Mouse (Mus musculus): ENCODE data around the gene Flnc.

Gene Flnc

DNA sequence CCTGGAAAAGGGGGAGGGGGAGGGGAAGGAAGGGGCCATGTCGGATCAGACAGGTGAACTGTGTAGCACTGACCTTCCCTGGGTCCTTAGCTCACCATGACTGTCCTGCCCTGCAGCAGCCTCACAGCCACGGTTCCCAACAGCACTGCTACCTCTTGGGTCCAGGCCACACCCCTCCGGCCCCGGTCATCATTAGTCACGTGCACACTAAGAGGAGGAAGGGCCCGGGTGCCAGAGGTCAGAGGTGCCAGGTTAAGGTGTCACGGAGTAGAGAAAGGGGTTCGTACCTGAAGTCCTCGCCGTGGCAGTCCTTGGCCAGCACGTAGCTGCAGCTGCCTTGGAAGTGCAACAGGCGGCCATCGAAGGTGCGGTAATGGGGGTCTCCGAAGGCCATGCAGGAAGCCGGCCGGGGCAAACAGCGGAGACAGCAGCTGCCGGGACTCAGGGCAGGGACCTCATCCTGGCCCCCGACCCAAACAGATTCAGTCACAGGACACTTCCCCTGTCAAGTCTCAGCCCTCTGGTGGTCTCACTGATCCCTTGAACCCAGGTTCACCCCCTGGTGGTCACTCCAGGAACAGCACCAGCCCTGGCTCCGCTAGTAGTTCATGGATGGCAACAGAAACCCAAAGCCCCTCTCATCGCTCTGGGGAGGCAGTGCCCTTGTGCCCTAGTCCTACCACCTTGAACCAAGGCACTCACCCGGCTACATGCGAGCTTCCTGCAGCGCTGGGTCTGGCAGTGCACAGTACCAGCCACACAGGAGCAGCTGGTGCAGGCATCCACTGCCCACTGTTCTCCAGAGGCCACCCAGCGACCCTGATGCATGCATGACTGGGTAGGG is 51.9 kb downstream of the Flnc start:
- DNase-seq (ENCODE audit: low read depth): peak; percentile 20

DNA sequence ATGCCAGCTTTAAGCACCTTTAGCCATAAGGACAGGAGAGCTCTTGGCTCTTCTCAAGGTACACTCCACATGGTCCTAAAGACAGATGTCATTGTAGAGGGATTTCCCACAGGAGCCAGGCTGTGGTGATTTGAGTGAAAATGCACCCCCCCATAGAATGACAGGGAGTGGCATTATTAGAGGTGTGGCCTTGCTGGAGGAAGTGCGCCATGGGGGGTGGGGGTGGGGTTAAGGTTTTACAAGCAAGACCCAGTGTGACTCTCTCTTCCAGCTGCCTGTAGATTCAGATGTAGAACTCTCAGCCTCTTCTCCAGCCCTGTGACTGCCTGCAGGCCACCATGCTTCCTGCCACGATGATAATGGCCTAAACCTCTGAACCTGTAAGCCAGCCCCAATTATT is 52.9 kb downstream of the Flnc start:
- no peak for DNase-seq (ENCODE audit: low read depth)

DNA sequence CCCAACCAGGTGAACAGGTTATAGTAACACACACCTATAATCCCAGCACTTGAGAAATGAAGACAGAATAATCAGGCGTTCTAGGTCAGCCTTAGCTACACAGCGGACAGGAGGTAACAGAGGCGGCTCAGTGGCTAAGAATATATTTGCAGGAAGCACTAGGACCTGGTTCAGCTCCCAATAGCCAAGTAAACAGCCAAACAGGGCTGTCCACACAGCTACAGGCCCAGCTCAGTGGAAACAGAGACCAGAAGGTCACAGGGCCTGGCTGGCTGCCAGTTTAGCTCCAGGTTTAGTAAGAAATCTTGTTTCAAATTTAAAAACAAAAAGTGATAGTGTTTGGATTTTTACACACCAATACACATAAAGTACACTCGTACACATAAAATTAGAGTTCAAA is 61.0 kb downstream of the Flnc start:
- DNase-seq (ENCODE audit: low read depth): no peak

DNA sequence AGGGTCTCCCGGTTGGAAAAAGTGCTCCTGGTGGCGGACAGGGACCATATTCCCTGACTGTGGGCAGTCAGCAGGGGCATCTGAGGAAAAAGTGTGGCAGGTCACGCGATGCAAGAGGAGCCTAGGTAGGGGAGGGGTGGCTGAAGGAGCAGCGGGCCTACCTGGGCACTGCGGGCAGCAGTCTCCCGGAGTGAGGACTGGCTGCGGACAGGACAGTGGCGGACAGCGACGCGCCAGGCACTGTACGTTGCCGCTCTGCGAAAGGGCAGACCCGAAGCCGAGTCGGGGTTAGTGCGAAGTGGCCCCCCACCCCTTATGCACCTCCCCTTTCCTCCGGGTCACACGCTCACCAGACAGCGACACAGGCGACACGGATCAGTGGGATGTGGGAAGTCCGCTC is 63.2 kb downstream of the Flnc start:
- DNase-seq (ENCODE audit: low read depth): no peak

DNA sequence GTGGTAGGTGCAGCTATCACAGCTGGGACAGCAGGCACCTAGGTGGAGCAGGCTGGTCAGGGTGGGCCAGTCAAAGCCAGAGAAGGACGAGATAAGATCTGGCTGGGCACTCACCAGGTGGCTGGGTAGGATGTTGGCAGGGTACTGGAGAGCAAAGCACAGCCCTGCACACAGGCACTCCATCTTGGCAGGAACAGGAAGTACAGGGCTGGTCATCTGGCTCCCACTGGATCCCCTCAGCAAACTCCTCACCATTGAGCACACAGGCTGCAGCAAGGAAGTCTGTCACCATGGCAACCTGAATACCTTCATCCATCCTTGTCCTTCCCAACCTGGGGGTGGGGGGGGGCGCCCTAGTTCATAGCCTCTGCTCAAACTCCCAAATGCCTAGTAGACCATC is 64.7 kb downstream of the Flnc start:
- no peak for DNase-seq (ENCODE audit: low read depth)

DNA sequence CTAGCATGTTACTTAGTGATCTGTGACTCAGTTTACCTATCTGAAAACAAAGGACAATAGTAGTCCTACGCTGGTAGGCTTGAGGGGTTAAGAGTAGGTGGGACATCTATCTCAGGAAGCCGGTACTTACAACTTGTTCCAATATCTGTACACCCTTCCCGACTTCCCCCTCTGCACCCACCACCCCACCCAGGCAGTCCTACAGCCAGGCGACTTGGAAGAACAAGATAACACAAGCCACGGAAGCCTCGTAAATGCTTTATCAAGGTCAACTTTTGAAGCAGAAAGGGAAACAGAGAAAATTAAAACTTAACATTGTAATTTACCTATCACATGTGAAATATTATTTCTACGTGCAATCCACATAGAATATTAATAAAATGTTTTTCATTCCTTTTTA is 67.1 kb downstream of the Flnc start:
- no peak for DNase-seq (ENCODE audit: low read depth)

DNA sequence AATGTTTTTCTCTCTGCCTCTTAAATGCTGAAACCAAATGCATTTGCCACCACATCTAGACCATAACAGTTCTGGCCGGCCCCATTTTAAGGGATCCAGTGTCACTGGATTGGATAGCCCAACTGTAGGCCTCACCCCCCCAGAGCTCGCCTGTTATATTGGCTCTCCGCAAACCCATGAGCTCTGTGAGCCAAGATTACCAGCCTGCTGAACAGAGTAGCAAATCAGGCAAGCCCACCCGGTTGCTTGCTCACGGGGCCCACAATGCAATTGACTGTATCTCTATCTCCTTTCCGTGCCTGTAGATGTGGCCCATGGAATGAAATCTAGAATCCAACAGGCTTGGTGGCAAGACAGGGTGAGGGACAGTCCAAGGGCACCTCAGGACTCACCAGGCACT is 67.8 kb downstream of the Flnc start:
- no peak for DNase-seq (ENCODE audit: low read depth)

DNA sequence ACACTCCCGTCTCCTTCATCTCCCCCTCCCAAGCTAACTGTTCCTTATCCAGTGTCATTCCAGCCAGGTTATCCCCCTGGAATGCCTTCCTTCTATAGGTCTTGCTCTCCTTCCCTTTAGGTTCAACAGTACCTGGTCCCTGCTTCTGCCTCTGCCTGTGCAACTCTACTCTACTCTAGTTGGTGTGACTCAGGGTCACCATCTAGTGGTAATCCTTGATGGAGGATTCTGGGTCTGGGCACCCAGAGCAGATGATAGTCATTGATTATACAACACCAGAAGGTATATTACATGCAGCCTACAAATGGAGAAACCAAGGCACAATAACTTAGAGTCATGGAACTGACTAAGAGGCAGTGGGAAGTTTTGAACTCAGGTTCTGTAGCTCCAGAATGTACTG is 68.5 kb downstream of the Flnc start:
- DNase-seq (ENCODE audit: low read depth): peak; percentile 31

DNA sequence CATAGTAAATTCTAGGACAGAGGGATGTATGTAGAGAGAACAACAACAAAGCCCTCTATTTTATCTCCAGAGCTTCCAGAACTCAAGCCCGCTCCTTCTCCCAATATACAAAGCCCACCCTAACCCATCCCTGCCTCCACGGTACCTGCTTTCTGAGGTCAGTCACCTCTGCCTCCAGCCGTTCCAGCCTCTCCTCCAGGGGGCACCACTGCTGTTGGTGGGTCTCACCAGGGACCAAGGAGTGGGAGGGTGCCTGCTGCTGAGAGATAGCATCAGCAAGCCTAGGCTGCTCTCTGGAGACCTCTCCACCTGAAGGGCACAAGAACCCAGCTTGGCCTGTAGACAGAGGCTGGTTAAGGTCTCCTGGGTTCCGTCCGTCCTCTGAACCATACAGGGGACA is 72.4 kb downstream of the Flnc start:
- DNase-seq (ENCODE audit: low read depth): no peak

DNA sequence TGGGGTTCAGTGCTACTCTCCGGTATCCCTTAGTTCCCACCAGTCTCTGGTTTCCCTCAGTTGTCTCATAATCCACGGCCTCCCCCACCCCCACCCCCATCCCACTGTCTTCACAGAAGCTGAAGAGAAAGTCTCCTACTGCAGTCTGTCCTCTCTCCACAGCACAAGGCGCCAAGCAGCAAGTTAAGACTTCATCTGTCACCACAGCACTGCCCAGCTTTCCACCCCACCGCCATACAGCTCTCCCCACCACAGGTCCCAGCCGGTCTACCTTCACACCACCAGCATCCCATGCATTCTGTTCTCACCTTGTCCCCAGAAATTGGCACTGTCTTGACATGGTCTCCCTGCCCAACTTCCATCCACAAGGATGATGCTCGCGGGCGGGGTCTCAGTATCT is 73.8 kb downstream of the Flnc start:
- DNase-seq (ENCODE audit: low read depth): no peak

DNA sequence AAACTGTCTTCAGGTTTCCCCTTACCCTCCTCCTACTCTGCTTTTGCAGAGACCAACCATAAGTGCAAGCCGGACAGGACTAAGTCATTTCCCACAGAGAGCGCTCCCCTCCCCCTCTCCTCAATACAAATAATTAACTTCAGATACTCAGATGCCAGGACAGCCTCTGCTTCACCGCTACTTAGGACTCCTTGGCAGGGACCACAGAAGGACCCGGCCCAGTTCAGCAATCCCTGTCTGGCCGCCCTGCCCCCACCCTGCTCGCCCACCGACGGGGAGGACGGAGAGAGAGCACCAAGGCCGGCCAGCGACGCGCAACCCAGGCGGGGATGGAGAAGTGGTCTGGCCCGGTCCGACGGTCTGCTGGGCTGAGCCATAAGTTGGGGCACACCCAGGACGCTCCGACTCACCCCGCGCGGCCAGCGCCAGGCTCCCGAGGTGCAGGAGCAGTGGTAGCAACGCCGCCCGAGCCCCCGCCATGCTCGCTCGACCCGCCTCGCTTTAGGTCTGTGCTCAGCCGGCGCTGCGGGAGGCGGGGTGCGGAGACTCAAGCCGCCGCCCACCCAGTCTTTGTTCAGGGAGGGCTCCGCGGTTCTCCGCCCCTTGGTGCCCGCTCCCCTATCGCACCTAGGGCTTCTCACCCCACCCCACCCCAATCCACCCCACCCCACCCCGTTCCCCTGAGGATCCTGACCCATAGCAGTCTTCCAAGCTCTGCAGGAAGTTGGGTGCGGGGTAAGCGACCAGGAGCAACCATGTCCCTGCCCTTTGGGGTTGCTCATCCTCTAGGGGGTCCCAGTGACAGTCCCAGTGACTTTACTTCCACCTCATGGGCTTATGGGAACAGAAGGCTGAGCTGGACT is 74.6 kb downstream of the Flnc start, which contains the start of gene Kcp:
Kcp (minus strand) TSS at position 506 of the 863 bp plus-strand sequence.
- DNase-seq (ENCODE audit: low read depth): no peak

DNA sequence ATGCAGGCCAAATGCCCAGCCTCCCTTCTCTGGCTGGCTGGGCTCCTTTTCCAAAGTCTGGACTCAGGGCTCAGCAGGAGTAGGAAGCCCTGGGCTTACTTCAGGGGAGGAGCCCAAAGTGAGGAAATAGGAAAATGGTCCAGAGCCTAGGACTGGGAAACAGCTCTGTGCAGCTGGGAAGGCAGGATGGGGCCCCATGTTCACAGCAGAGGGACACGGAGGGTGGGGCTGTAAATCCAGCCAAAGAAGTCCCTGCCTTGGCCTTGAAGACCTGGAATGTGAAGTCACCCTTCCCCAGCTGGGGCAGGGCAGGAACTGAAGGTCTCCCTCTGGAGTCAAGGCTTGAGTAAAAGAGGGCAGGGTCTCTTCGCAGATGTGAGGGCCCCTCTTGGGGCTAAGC is 76.0 kb downstream of the Flnc start:
- no peak for DNase-seq (ENCODE audit: low read depth)

All from 416B (cell line).